Mouse (Mus musculus): ENCODE measurements around the gene Lpar1. TPM values are rescaled to one million over a fixed set of nuclear protein-coding genes. Genes with fewer than 3 reads are reported as not detected.

Gene Lpar1
- polyA plus RNA-seq, 1 experiment from 2014 or later: 46.4 TPM

GRCm38 (mm10) chr4:58568486-58568885, 14.8 kb upstream of the Lpar1 start:
- Histone ChIP-seq H3K36me3 (no peaks in the 10 kb centered on the region), H3K9me3 (no peaks in the 10 kb centered on the region), H3K4me2 (replicated peaks) (no peak overlapping the region), H3K4me1 (0 out of 2 replicates have a peak, but pooled peaks cover 7% of the 10 kb centered on the region), H3K9ac (replicated peaks) (no peak overlapping the region), H3K27me3 (no peaks in the 10 kb centered on the region), H3K27ac (replicated peaks) (no peak overlapping the region), H3K4me3 (no peak overlapping the region)
- no peak for ATAC-seq (ENCODE audit: low FRiP score, low read depth)
- 86% methylated on average over 8 of the region's 8 CpGs for WGBS

- H3K4me2 ChIP-seq (replicated peaks): no peak overlapping the region
- no peaks in the 10 kb centered on the region for H3K36me3 ChIP-seq
- H3K4me1 ChIP-seq: no peaks in the 10 kb centered on the region
- no peaks in the 10 kb centered on the region for H3K9me3 ChIP-seq
- H3K4me3 ChIP-seq: no peak overlapping the region
- H3K27me3 ChIP-seq: no peaks in the 10 kb centered on the region
- no peak overlapping the region for H3K27ac ChIP-seq (replicated peaks)
- no peak for ATAC-seq (ENCODE audit: low FRiP score, low read depth)
- 89% methylated on average over 1 of the region's 1 CpGs for WGBS
- H3K9ac ChIP-seq (replicated peaks): no peak overlapping the region
These were observed 9.1 kb upstream of the Lpar1 start for GRCm38 (mm10) chr4:58562776-58563175.

GRCm38 (mm10) chr4:58557001-58557400, 3.3 kb upstream of the Lpar1 start:
- H3K4me3 ChIP-seq: no peak overlapping the region
- H3K4me1 ChIP-seq: peaks cover 10% of the 10 kb centered on the region; the same call in 1 of the 2 replicates
- no peak for ATAC-seq (ENCODE audit: low FRiP score, low read depth)
- no peaks in the 10 kb centered on the region for H3K36me3 ChIP-seq
- H3K9ac ChIP-seq (replicated peaks): no peak overlapping the region
- no peak overlapping the region for H3K4me2 ChIP-seq (replicated peaks)
- WGBS: 87% methylated on average over 3 of the region's 3 CpGs
- H3K27me3 ChIP-seq: peaks cover 21% of the 10 kb centered on the region
- H3K9me3 ChIP-seq: no peaks in the 10 kb centered on the region
- no peak overlapping the region for H3K27ac ChIP-seq (replicated peaks)

DNA sequence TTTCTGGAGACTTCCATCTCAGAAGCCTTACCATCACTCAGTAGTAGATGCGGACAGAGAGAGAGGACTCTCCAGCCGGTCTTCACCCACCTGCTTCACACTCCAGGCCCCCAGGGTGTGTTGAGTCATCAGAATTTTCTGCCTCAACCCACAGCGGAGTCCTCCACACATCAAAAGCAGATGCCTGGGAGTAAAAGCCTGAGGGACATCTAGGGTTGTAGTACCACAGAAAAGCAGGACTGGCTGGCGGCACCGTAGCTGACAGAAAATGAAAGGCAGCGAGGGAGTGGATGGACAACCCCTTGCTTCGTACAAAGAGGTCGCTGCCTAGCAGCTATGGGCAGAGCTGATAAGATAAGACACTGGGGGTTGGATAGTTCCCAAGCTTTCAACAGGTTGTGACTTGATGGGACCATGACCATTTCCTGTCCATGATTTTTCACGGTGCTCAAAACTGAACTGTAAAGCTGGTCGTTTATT, 701 bp upstream of the Lpar1 start:
- 39% methylated on average over 10 of the region's 10 CpGs for WGBS
- H3K9me3 ChIP-seq: no peaks in the 10 kb centered on the region
- H3K4me3 ChIP-seq: no peak overlapping the region
- peaks cover 10% of the 10 kb centered on the region; the same call in 1 of the 2 replicates for H3K4me1 ChIP-seq
- peaks cover 28% of the 10 kb centered on the region for H3K27me3 ChIP-seq
- H3K27ac ChIP-seq (replicated peaks): no peak overlapping the region
- H3K4me2 ChIP-seq (replicated peaks): peak overlapping the region; percentile 88
- H3K36me3 ChIP-seq: no peaks in the 10 kb centered on the region
- no peak for ATAC-seq (ENCODE audit: low FRiP score, low read depth)
- no peak overlapping the region for H3K9ac ChIP-seq (replicated peaks)

- H3K9ac ChIP-seq (replicated peaks): peak overlapping the region; percentile 62
- under 1% methylated on average over 55 of the region's 71 CpGs for WGBS
- peak overlapping the region; percentile 36; the same call in 1 of the 2 replicates for H3K27ac ChIP-seq (replicated peaks)
- peaks cover 10% of the 10 kb centered on the region; the same call in 1 of the 2 replicates for H3K4me1 ChIP-seq
- no peaks in the 10 kb centered on the region for H3K9me3 ChIP-seq
- peaks cover 28% of the 10 kb centered on the region for H3K27me3 ChIP-seq
- H3K4me2 ChIP-seq (replicated peaks): peak overlapping the region; percentile 88
- peak; percentile 92 for ATAC-seq (ENCODE audit: low FRiP score, low read depth)
- H3K4me3 ChIP-seq: peak overlapping the region; percentile 67
- H3K36me3 ChIP-seq: no peaks in the 10 kb centered on the region
These were observed 717 bp downstream of the Lpar1 start for GRCm38 (mm10) chr4:58552731-58553630.

GRCm38 (mm10) chr4:58552229-58552628, 1.5 kb downstream of the Lpar1 start:
- Histone ChIP-seq H3K27ac (replicated peaks) (no peak overlapping the region), H3K4me1 (peaks cover 10% of the 10 kb centered on the region; the same call in 1 of the 2 replicates), H3K9ac (replicated peaks) (no peak overlapping the region), H3K4me3 (peak overlapping the region; percentile 67), H3K9me3 (no peaks in the 10 kb centered on the region), H3K4me2 (replicated peaks) (peak overlapping the region; percentile 88), H3K36me3 (no peaks in the 10 kb centered on the region), H3K27me3 (peaks cover 28% of the 10 kb centered on the region)
- WGBS: 4% methylated on average over 10 of the region's 10 CpGs
- ATAC-seq (ENCODE audit: low FRiP score, low read depth): no peak

DNA sequence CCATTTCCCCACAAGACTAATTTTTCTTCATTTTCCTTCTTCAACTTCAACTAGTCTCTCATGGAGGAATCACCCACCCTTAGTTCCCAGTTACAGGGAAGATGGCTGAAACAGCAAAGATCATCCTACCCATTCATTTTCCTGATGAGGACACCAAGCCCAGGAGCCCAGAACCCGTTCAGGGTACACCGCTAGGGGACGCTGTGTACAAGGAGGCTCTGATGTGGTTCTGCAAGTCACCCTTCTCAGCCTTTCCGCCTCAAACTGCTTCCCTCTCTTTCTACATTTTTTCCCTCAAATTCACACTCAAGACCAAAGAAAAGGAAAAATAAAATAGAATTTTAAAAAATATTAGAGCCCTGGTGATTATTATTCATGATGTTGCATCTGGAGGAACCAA, 1.9 kb downstream of the Lpar1 start:
- Histone ChIP-seq H3K27me3 (peaks cover 28% of the 10 kb centered on the region), H3K4me3 (peak overlapping the region; percentile 67; the same call in 1 of the 2 replicates), H3K36me3 (no peaks in the 10 kb centered on the region), H3K9ac (replicated peaks) (no peak overlapping the region), H3K27ac (replicated peaks) (no peak overlapping the region), H3K4me1 (peaks cover 10% of the 10 kb centered on the region; the same call in 1 of the 2 replicates), H3K9me3 (no peaks in the 10 kb centered on the region), H3K4me2 (replicated peaks) (peak overlapping the region; percentile 88)
- ATAC-seq (ENCODE audit: low FRiP score, low read depth): no peak
- whole genome bisulfite sequencing: 3% methylated on average over 4 of the region's 4 CpGs

GRCm38 (mm10) chr4:58547725-58548124, 6.0 kb downstream of the Lpar1 start:
- no peaks in the 10 kb centered on the region for H3K9me3 ChIP-seq
- peaks cover 11% of the 10 kb centered on the region; the same call in 1 of the 2 replicates for H3K27me3 ChIP-seq
- no peak overlapping the region for H3K27ac ChIP-seq (replicated peaks)
- no peaks in the 10 kb centered on the region for H3K36me3 ChIP-seq
- H3K9ac ChIP-seq (replicated peaks): no peak overlapping the region
- H3K4me1 ChIP-seq: peaks cover 12% of the 10 kb centered on the region; the same call in 1 of the 2 replicates
- WGBS: 60% methylated on average over 9 of the region's 9 CpGs
- H3K4me2 ChIP-seq (replicated peaks): no peak overlapping the region
- no peak overlapping the region for H3K4me3 ChIP-seq
- ATAC-seq (ENCODE audit: low FRiP score, low read depth): no peak

- Histone ChIP-seq H3K27me3 (peaks cover 7% of the 10 kb centered on the region; the same call in 1 of the 2 replicates), H3K27ac (replicated peaks) (no peak overlapping the region), H3K9me3 (no peaks in the 10 kb centered on the region), H3K4me1 (peaks cover 9% of the 10 kb centered on the region; the same call in 1 of the 2 replicates), H3K4me2 (replicated peaks) (no peak overlapping the region), H3K36me3 (no peaks in the 10 kb centered on the region), H3K4me3 (no peak overlapping the region), H3K9ac (replicated peaks) (no peak overlapping the region)
- ATAC-seq (ENCODE audit: low FRiP score, low read depth): no peak
- 82% methylated on average over 4 of the region's 4 CpGs for WGBS
These were observed 6.5 kb downstream of the Lpar1 start for GRCm38 (mm10) chr4:58547273-58547565.

DNA sequence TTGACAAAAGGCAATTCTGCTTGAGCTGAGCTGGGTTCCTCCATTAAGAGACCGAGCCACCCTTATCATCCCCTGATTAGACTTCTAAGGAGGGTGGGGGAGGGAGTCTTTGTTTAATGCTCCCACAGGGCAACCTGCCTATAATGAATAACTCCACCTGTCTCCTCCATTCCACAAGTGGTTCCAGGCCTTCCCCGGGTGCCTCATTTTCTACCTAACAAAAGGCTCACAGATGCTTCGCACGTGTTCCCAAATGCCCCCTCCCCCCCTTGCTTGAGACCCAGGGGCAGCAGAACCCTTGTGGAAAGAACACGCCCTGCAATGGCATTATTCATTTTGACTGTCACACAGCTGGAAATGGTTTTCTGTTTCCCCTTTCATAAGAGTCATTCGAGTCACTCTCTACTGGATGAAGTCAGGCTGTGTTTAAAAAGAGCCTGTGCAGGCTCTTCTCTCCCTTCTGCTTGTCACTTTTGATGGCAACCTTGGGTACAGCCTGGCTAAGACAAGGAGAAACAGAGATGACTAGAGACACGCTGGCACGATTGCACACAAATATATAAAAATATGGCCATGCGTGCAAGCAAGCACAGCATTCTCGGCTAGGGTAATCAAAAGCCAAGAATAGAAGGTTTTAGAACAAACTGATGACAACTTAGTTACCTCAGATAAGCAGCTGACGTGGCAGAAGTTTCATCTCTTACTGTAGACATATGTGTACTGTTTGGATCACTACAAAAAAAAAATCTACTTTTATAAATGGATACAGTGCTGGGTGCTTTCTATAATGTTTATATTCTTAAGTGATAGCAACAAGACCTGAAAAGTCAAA, 7.0 kb downstream of the Lpar1 start:
- Histone ChIP-seq H3K27ac (replicated peaks) (no peak overlapping the region), H3K36me3 (no peaks in the 10 kb centered on the region), H3K4me1 (peaks cover 9% of the 10 kb centered on the region; the same call in 1 of the 2 replicates), H3K9ac (replicated peaks) (no peak overlapping the region), H3K27me3 (peaks cover 5% of the 10 kb centered on the region; the same call in 1 of the 2 replicates), H3K4me3 (no peak overlapping the region), H3K9me3 (no peaks in the 10 kb centered on the region), H3K4me2 (replicated peaks) (no peak overlapping the region)
- no peak for ATAC-seq (ENCODE audit: low FRiP score, low read depth)
- WGBS: 52% methylated on average over 11 of the region's 11 CpGs

GRCm38 (mm10) chr4:58545888-58546432, 7.7 kb downstream of the Lpar1 start:
- H3K4me1 ChIP-seq: peaks cover 9% of the 10 kb centered on the region; the same call in 1 of the 2 replicates
- no peak overlapping the region for H3K4me2 ChIP-seq (replicated peaks)
- ATAC-seq (ENCODE audit: low FRiP score, low read depth): no peak
- H3K36me3 ChIP-seq: no peaks in the 10 kb centered on the region
- no peak overlapping the region for H3K4me3 ChIP-seq
- WGBS: 56% methylated on average over 9 of the region's 9 CpGs
- H3K27ac ChIP-seq (replicated peaks): no peak overlapping the region
- H3K9me3 ChIP-seq: no peaks in the 10 kb centered on the region
- H3K27me3 ChIP-seq: no peaks in the 10 kb centered on the region; the same call in 1 of the 2 replicates
- H3K9ac ChIP-seq (replicated peaks): no peak overlapping the region
